Mouse (Mus musculus) stomach, embryonic 15.5 days (tissue): ENCODE results near the gene Polr1e. TPM values are rescaled to one million over a fixed set of nuclear protein-coding genes. Genes with fewer than 3 reads are reported as not detected.
"Not testable (repeated sequence)": the region's sequence is repeated elsewhere in the genome, so short reads cannot be mapped to it uniquely, and the experiment has no call there.

Source experiments
- ATAC-seq: fragments of 200-750 bp; cut with Nextera tagmentation; 2 replicates; pipeline ENCODE4 v1.8.0; 2017; ENCODE audit warnings: low read depth, moderate number of reproducible peaks, moderate TSS enrichment; ENCODE audit not compliant: insufficient read depth, low FRiP score
- H3K27ac ChIP-seq: fragments of 300-500 bp; sonication (generic); 2 replicates; pipeline ENCODE4 v1.5.1; 2015; ENCODE audit warnings: mild to moderate bottlenecking, inconsistent platforms
- H3K27me3 ChIP-seq: fragments of 300-500 bp; sonication (generic); replicated peaks from 2 replicates; pipeline ENCODE4 v1.6.1; 2015; ENCODE audit warnings: inconsistent platforms
- H3K36me3 ChIP-seq: fragments of 300-500 bp; sonication (generic); 2 replicates; pipeline ENCODE4 v1.6.1; 2015; ENCODE audit warnings: inconsistent platforms
- H3K4me1 ChIP-seq: fragments of 300-500 bp; sonication (generic); 2 replicates; pipeline ENCODE4 v1.6.1; 2015; ENCODE audit warnings: inconsistent platforms
- H3K4me2 ChIP-seq: fragments of 300-500 bp; sonication (generic); 2 replicates; pipeline ENCODE4 v1.6.1; 2015; ENCODE audit warnings: mild to moderate bottlenecking, inconsistent platforms
- H3K4me3 ChIP-seq: fragments of 300-500 bp; sonication (generic); replicated peaks from 2 replicates; pipeline ENCODE4 v1.5.1; 2015; ENCODE audit warnings: inconsistent platforms
- H3K9ac ChIP-seq: fragments of 300-500 bp; sonication (generic); 2 replicates; pipeline ENCODE4 v1.6.1; 2015; ENCODE audit warnings: inconsistent platforms
- H3K9me3 ChIP-seq: fragments of 300-500 bp; sonication (generic); 2 replicates; pipeline ENCODE4 v1.6.1; 2016; ENCODE audit warnings: inconsistent platforms
- WGBS: fragments of 180-500 bp; shearing (Covaris S2); methylation state at CpG from one replicate; pipeline ENCODE4 v1.1.7; 2015; 5-methylcytosine and 5-hydroxymethylcytosine counted together
- polyA plus RNA-seq: library from polyadenylated mRNA; unstranded; fragments of >200 nt; fragmentation: Nextera tagmentation; extraction: Ambion mirVana; gene quantifications from 2 replicates; pipeline ENCODE4 v1.2.1, GENCODE M21; 2015

The Polr1e gene
- polyA plus RNA-seq, 1 experiment from 2014 or later: 37.4 TPM

GRCm38 (mm10) chr4:44981974-44982287, 36.5 kb upstream of the Polr1e start:
- Histone ChIP-seq H3K9ac (peak overlapping the region; percentile 83; the same call in 1 of the 2 replicates), H3K27ac (peak overlapping the region; percentile 84; the same call in 1 of the 2 replicates), H3K9me3 (no peaks in the 10 kb centered on the region), H3K36me3 (no peaks in the 10 kb centered on the region), H3K4me3 (peak overlapping the region; percentile 72), H3K27me3 (no peaks in the 10 kb centered on the region), H3K4me2 (peak overlapping the region; percentile 95), H3K4me1 (peaks cover 23% of the 10 kb centered on the region)
- no peak for ATAC-seq
- WGBS: 27% methylated on average over 5 of the region's 5 CpGs

- Histone ChIP-seq H3K36me3 (peaks cover 4% of the 10 kb centered on the region; the same call in 1 of the 2 replicates), H3K27ac (no peak overlapping the region), H3K4me1 (peaks cover 23% of the 10 kb centered on the region), H3K4me3 (peak overlapping the region; percentile 72), H3K4me2 (peak overlapping the region; percentile 95), H3K9me3 (no peaks in the 10 kb centered on the region), H3K27me3 (no peaks in the 10 kb centered on the region), H3K9ac (no peak overlapping the region)
- ATAC-seq: no peak
- 64% methylated on average over 11 of the region's 11 CpGs for WGBS
Observed at GRCm38 (mm10) chr4:44982440-44983130, 35.8 kb upstream of the Polr1e start.

- H3K27ac ChIP-seq: no peak overlapping the region
Observed at GRCm38 (mm10) chr4:44983131-44983740, 35.1 kb upstream of the Polr1e start.

GRCm38 (mm10) chr4:44990560-44990959, 27.8 kb upstream of the Polr1e start:
- 92% methylated on average over 5 of the region's 5 CpGs for WGBS
- H3K27me3 ChIP-seq: no peaks in the 10 kb centered on the region
- no peak overlapping the region for H3K4me3 ChIP-seq
- H3K4me2 ChIP-seq: no peak overlapping the region
- ATAC-seq: no peak
- H3K4me1 ChIP-seq: no peaks in the 10 kb centered on the region
- H3K36me3 ChIP-seq: peaks cover 34% of the 10 kb centered on the region
- no peaks in the 10 kb centered on the region for H3K9me3 ChIP-seq
- no peak overlapping the region for H3K27ac ChIP-seq
- no peak overlapping the region for H3K9ac ChIP-seq

More at GRCm38 (mm10) chr4:44983131-44983740, 35.1 kb upstream of the Polr1e start:
- Histone ChIP-seq H3K9ac (no peak overlapping the region), H3K9me3 (no peaks in the 10 kb centered on the region), H3K36me3 (peaks cover 7% of the 10 kb centered on the region; the same call in 1 of the 2 replicates), H3K4me3 (0 out of 2 replicates have a peak overlapping the region, but pooled peaks have one; percentile 72), H3K27me3 (no peaks in the 10 kb centered on the region), H3K4me1 (peaks cover 23% of the 10 kb centered on the region), H3K4me2 (peak overlapping the region; percentile 95)
- 73% methylated on average over 10 of the region's 10 CpGs for WGBS
- no peak for ATAC-seq

- H3K9ac ChIP-seq, ATAC-seq, H3K27ac ChIP-seq, H3K4me3 ChIP-seq, H3K9me3 ChIP-seq, H3K27me3 ChIP-seq, H3K4me1 ChIP-seq, H3K4me2 ChIP-seq: not testable (repeated sequence)
- WGBS: 92% methylated on average over 11 of the region's 11 CpGs
- H3K36me3 ChIP-seq: peaks cover 32% of the 10 kb centered on the region
Observed at GRCm38 (mm10) chr4:44992330-44992729, 26.1 kb upstream of the Polr1e start.

GRCm38 (mm10) chr4:44993179-44993578, 25.2 kb upstream of the Polr1e start:
- ATAC-seq, H3K4me2 ChIP-seq, H3K27me3 ChIP-seq, H3K9me3 ChIP-seq, H3K4me3 ChIP-seq, H3K4me1 ChIP-seq, H3K9ac ChIP-seq, H3K27ac ChIP-seq: not testable (repeated sequence)
- peaks cover 27% of the 10 kb centered on the region for H3K36me3 ChIP-seq
- WGBS: 78% methylated on average over 14 of the region's 14 CpGs

- H3K27ac ChIP-seq: no peak overlapping the region
- H3K4me3 ChIP-seq: no peak overlapping the region
- no peak overlapping the region for H3K9ac ChIP-seq
- no peaks in the 10 kb centered on the region for H3K4me1 ChIP-seq
- no peaks in the 10 kb centered on the region for H3K9me3 ChIP-seq
- H3K36me3 ChIP-seq: peaks cover 27% of the 10 kb centered on the region
- no peaks in the 10 kb centered on the region for H3K27me3 ChIP-seq
- peak; percentile 81 for ATAC-seq
- 82% methylated on average over 9 of the region's 9 CpGs for WGBS
- no peak overlapping the region for H3K4me2 ChIP-seq
Observed at GRCm38 (mm10) chr4:44993847-44994246, 24.5 kb upstream of the Polr1e start.

GRCm38 (mm10) chr4:44994776-44995175, 23.6 kb upstream of the Polr1e start:
- peaks cover 20% of the 10 kb centered on the region for H3K36me3 ChIP-seq
- H3K4me3 ChIP-seq: no peak overlapping the region
- no peak overlapping the region for H3K4me2 ChIP-seq
- H3K9me3 ChIP-seq: no peaks in the 10 kb centered on the region
- no peaks in the 10 kb centered on the region for H3K27me3 ChIP-seq
- no peak overlapping the region for H3K27ac ChIP-seq
- ATAC-seq: no peak
- no peaks in the 10 kb centered on the region for H3K4me1 ChIP-seq
- H3K9ac ChIP-seq: no peak overlapping the region
- 79% methylated on average over 18 of the region's 18 CpGs for WGBS

GRCm38 (mm10) chr4:44998071-44998470, 20.3 kb upstream of the Polr1e start:
- H3K9ac ChIP-seq: no peak overlapping the region
- no peak overlapping the region for H3K4me2 ChIP-seq
- H3K9me3 ChIP-seq: no peaks in the 10 kb centered on the region
- no peaks in the 10 kb centered on the region for H3K4me1 ChIP-seq
- WGBS: 73% methylated on average over 3 of the region's 3 CpGs
- no peak for ATAC-seq
- H3K4me3 ChIP-seq: no peak overlapping the region
- H3K36me3 ChIP-seq: 0 out of 2 replicates have a peak, but pooled peaks cover 5% of the 10 kb centered on the region
- H3K27me3 ChIP-seq: no peaks in the 10 kb centered on the region
- H3K27ac ChIP-seq: no peak overlapping the region

GRCm38 (mm10) chr4:45000001-45000400, 18.4 kb upstream of the Polr1e start:
- no peak overlapping the region for H3K4me3 ChIP-seq
- H3K9ac ChIP-seq: no peak overlapping the region
- no peak overlapping the region for H3K4me2 ChIP-seq
- no peak for ATAC-seq
- H3K9me3 ChIP-seq: no peaks in the 10 kb centered on the region
- no peaks in the 10 kb centered on the region for H3K27me3 ChIP-seq
- H3K4me1 ChIP-seq: no peaks in the 10 kb centered on the region
- 0 out of 2 replicates have a peak, but pooled peaks cover 1% of the 10 kb centered on the region for H3K36me3 ChIP-seq
- H3K27ac ChIP-seq: no peak overlapping the region
- WGBS: 85% methylated on average over 6 of the region's 6 CpGs

- 67% methylated on average over 3 of the region's 3 CpGs for WGBS
- Histone ChIP-seq H3K4me1 (0 out of 2 replicates have a peak, but pooled peaks cover 9% of the 10 kb centered on the region), H3K9me3 (no peaks in the 10 kb centered on the region), H3K4me2 (no peak overlapping the region), H3K27ac (no peak overlapping the region), H3K4me3 (no peak overlapping the region), H3K9ac (no peak overlapping the region), H3K36me3 (no peaks in the 10 kb centered on the region), H3K27me3 (no peaks in the 10 kb centered on the region)
- ATAC-seq: no peak
Observed at GRCm38 (mm10) chr4:45005452-45005851, 12.9 kb upstream of the Polr1e start.

GRCm38 (mm10) chr4:45010806-45011415, 7.5 kb upstream of the Polr1e start:
- ATAC-seq: no peak
- Histone ChIP-seq H3K27ac (peak overlapping the region; percentile 96), H3K9ac (peak overlapping the region; percentile 70; the same call in 1 of the 2 replicates), H3K27me3 (no peaks in the 10 kb centered on the region), H3K4me2 (peak overlapping the region; percentile 67), H3K4me1 (peaks cover 17% of the 10 kb centered on the region), H3K4me3 (peak overlapping the region; percentile 68), H3K36me3 (no peaks in the 10 kb centered on the region), H3K9me3 (no peaks in the 10 kb centered on the region)
- WGBS: 8% methylated on average over 11 of the region's 11 CpGs
